In the genomic region with DNA sequence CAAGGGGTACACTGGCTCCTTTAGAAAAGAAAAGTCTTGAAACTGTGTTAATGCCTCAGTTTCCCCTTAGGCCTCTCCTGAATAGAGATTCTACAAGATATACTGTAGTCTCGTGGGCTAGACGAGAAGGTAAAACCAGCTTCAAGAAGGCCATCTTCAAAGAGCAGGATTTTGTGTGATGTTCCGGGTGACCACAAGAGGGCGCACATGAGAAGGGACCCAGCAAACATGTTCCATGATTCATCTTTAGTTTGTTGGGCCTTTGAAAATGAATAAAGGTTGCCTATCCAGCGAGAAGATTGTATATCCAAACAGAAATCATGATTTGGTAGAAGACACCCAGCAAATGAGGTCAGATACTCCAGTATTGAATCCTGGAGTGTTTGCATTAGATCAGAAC, we compare ENCODE assay signal across 8 mouse cellular contexts. TPM values are rescaled to one million over a fixed set of nuclear protein-coding genes. Genes with fewer than 3 reads are reported as not detected.
A peak's percentile ranks its signal among the peaks of the same experiment; 100 is the strongest.
DNase-seq lines count a peak whose midpoint lies in the region; ATAC-seq lines count a peak whose summit lies in the region.

No protein-coding gene starts in this region.

- peak; percentile 37 to 41 for DNase-seq in cerebellum, adult 18-20 months
- DNase-seq in urinary bladder, postnatal 14 days (ENCODE audit: low spot score): peak; percentile 61
- no peak for DNase-seq in urinary bladder, adult 2 months (ENCODE audit: low spot score)
- peak; percentile 74 for DNase-seq in embryo, embryonic 10 days (ENCODE audit: low spot score)
- DNase-seq in kidney, adult 8-10 months: peak; percentile 18 to 60
- peak; percentile 16 to 47 for DNase-seq in lung, adult 18-20 months
- peak; percentile 53 for DNase-seq in right cerebral cortex, postnatal 14 days

- no peak for ATAC-seq in cerebellum, adult (ENCODE audit: insufficient number of reproducible peaks, low FRiP score, low TSS enrichment)

RNA-seq across cellular contexts. Expression of a gene that starts 48.4 kb away (rescaled TPM):
- polyA plus RNA-seq in urinary bladder, adult 2 months (2012; rRNA removed): 7.5 and 8.0 TPM in 2 replicates
